Mouse (Mus musculus) C2C12 (cell line): Measurements from ENCODE around the gene Sypl. TPM values are rescaled to one million over a fixed set of nuclear protein-coding genes. Genes with fewer than 3 reads are reported as not detected.

Experiments used
- H3K27me3 ChIP-seq: one replicate; pipeline ENCODE4 v1.6.1; 2011; ENCODE audit not compliant: control insufficient read depth, insufficient read depth, insufficient read length
- H3K36me3 ChIP-seq: one replicate; pipeline ENCODE4 v1.6.1; 2011; ENCODE audit not compliant: control insufficient read depth, insufficient read depth
- H3K4me3 ChIP-seq: one replicate; pipeline ENCODE4 v1.5.1; 2011; ENCODE audit warnings: mild to moderate bottlenecking, control low read depth; ENCODE audit not compliant: poor library complexity, insufficient read depth, severe bottlenecking
- H3K79me2 ChIP-seq: one replicate; pipeline ENCODE4 v1.6.1; 2011; ENCODE audit not compliant: control insufficient read depth, insufficient read depth
- H3K79me3 ChIP-seq: one replicate; pipeline ENCODE4 v1.6.1; 2011; ENCODE audit warnings: low read depth, control low read depth
- H3ac ChIP-seq: one replicate; pipeline ENCODE3; 2011; ENCODE audit warnings: low read depth; ENCODE audit not compliant: control insufficient read depth, insufficient read length
- CEBPB ChIP-seq: IDR thresholded peaks from one replicate; pipeline ENCODE4 v1.6.1; 2011; ENCODE audit warnings: low read depth, mild to moderate bottlenecking, control low read depth, moderate library complexity
- CTCF ChIP-seq: IDR thresholded peaks from one replicate; pipeline ENCODE4 v1.5.1; 2011; ENCODE audit not compliant: control insufficient read depth, insufficient read depth, insufficient read length
- FOSL1 ChIP-seq: IDR thresholded peaks from one replicate; pipeline ENCODE4 v1.8.0; 2011; ENCODE audit warnings: mild to moderate bottlenecking, low read length; ENCODE audit not compliant: poor library complexity, insufficient read depth, severe bottlenecking
- MAX ChIP-seq: IDR thresholded peaks from one replicate; pipeline ENCODE4 v1.6.1; 2011; ENCODE audit warnings: mild to moderate bottlenecking, control low read depth
- MYOD1 ChIP-seq: IDR thresholded peaks from one replicate; pipeline ENCODE4 v1.6.1; 2011; ENCODE audit warnings: low read depth; ENCODE audit not compliant: control insufficient read depth, insufficient read length
- MYOG ChIP-seq: IDR thresholded peaks from one replicate; pipeline ENCODE4 v1.6.1; 2011; ENCODE audit not compliant: control insufficient read depth, insufficient read length; ENCODE audit errors: extremely low read depth
- USF1 ChIP-seq: IDR thresholded peaks from one replicate; pipeline ENCODE4 v1.6.1; 2011; ENCODE audit warnings: low read depth, mild to moderate bottlenecking, control low read depth, moderate library complexity
- polyA plus RNA-seq: library from polyadenylated mRNA; unstranded; fragments of >200 nt; fragmentation: generic; extraction: Trizol; gene quantifications from one replicate; pipeline ENCODE4 v1.2.1, GENCODE M21; 2012; ENCODE audit warnings: missing spikeins

Gene Sypl
- polyA plus RNA-seq, 1 experiment, result 37.0 TPM

GRCm38 (mm10) chr12:32962132-32962531, 8.4 kb downstream of the Sypl start:
- Histone ChIP-seq H3K36me3 (peaks cover 6% of the 10 kb centered on the region), H3ac (no peak overlapping the region), H3K27me3 (no peaks in the 10 kb centered on the region), H3K79me2 (peaks cover 88% of the 10 kb centered on the region), H3K79me3 (peaks cover 60% of the 10 kb centered on the region), H3K4me3 (no peak overlapping the region)
- no peak for TF ChIP-seq CEBPB
- TF ChIP-seq MYOG, result no peak
- TF ChIP-seq FOSL1, result no peak
- TF ChIP-seq MAX, result no peak
- TF ChIP-seq CTCF, result no peak
- no peak for TF ChIP-seq MYOD1
- TF ChIP-seq USF1, result no peak

DNA sequence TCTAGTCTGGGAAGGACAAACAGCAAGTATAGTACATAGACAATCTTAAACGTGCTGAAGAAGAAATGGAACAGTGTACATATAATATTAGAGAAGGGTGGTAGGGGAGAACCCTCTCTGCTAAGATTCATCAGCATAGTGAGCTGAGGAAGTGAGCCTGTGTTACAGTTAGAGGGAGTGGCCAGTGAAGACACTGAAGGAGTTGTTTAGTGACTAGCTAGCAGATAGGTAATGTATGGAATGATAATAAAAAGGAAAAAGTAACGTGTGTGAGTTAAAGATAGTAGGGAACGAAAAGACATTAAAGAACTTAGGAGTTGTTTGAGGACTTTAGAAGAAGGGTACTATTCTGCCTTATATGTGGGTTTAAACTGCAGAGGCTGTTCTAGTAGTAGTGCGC, 10.2 kb downstream of the Sypl start:
- Histone ChIP-seq H3K36me3 (peaks cover 20% of the 10 kb centered on the region), H3K4me3 (no peak overlapping the region), H3K27me3 (no peaks in the 10 kb centered on the region), H3ac (no peak overlapping the region), H3K79me2 (peaks cover 71% of the 10 kb centered on the region), H3K79me3 (peaks cover 48% of the 10 kb centered on the region)
- no peak for TF ChIP-seq CEBPB
- no peak for TF ChIP-seq CTCF
- TF ChIP-seq MYOD1, result no peak
- TF ChIP-seq FOSL1, result no peak
- no peak for TF ChIP-seq USF1
- TF ChIP-seq MYOG, result no peak
- TF ChIP-seq MAX, result no peak

GRCm38 (mm10) chr12:32972287-32972686, 18.6 kb downstream of the Sypl start:
- peaks cover 61% of the 10 kb centered on the region for H3K36me3 ChIP-seq
- no peak overlapping the region for H3K4me3 ChIP-seq
- H3K27me3 ChIP-seq, result no peaks in the 10 kb centered on the region
- no peak overlapping the region for H3ac ChIP-seq
- H3K79me3 ChIP-seq, result no peaks in the 10 kb centered on the region
- H3K79me2 ChIP-seq, result peaks cover 4% of the 10 kb centered on the region
- TF ChIP-seq MYOG (no peak), MYOD1 (no peak), CEBPB (no peak), FOSL1 (no peak), CTCF (no peak), USF1 (no peak), MAX (no peak)

DNA sequence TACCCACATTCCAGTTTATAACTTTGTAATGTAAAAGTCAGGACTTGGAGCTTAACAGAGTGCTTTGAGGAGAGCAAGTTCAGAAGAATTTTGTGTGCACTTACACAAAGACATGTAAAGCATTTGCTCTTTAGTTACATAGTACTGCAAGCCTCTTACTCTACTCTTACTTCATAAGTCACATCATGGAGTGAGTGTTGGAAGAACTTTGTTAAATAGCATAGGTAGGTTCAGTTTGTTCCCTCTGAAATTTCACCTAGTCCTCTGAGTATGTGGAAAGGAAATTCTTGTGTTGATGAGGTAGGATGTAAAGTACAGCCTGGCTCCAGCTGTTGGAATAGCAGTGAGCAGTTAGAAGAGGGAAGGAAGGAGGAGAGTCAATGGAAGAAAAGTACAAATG, 21.2 kb downstream of the Sypl start:
- peaks cover 4% of the 10 kb centered on the region for H3K79me2 ChIP-seq
- H3K4me3 ChIP-seq, result no peak overlapping the region
- no peaks in the 10 kb centered on the region for H3K79me3 ChIP-seq
- no peak overlapping the region for H3ac ChIP-seq
- H3K27me3 ChIP-seq, result no peaks in the 10 kb centered on the region
- TF ChIP-seq FOSL1 (no peak), MAX (no peak), MYOD1 (no peak), USF1 (no peak), MYOG (no peak), CTCF (no peak), CEBPB (no peak)
- H3K36me3 ChIP-seq, result peaks cover 37% of the 10 kb centered on the region

DNA sequence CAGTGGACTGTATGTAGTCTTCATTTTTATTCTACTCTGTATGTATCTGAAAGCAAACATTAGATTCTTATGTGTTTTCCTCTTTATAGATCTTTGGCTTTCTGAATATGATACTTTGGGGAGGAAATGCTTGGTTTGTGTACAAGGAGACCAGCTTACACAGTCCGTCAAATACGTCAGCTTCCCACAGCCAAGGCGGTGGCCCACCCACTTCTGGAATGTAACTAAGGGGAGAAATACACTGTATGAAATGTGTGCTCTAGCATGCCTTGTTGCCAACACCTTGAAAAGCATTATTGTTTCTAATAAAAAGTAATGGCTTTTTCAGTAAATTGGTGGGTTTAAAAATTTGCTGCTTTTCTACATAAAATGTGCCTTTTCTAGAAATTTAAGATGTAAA, 21.8 kb downstream of the Sypl start:
- Histone ChIP-seq H3K79me2 (peaks cover 4% of the 10 kb centered on the region), H3K79me3 (no peaks in the 10 kb centered on the region), H3K4me3 (no peak overlapping the region), H3ac (no peak overlapping the region), H3K36me3 (peaks cover 34% of the 10 kb centered on the region), H3K27me3 (no peaks in the 10 kb centered on the region)
- TF ChIP-seq USF1, result no peak
- TF ChIP-seq CEBPB, result no peak
- no peak for TF ChIP-seq MAX
- no peak for TF ChIP-seq FOSL1
- no peak for TF ChIP-seq MYOD1
- TF ChIP-seq CTCF, result no peak
- TF ChIP-seq MYOG, result no peak

GRCm38 (mm10) chr12:32982631-32983030, 28.9 kb downstream of the Sypl start:
- Histone ChIP-seq H3ac (no peak overlapping the region), H3K4me3 (no peak overlapping the region), H3K36me3 (no peaks in the 10 kb centered on the region), H3K27me3 (no peaks in the 10 kb centered on the region), H3K79me2 (no peaks in the 10 kb centered on the region), H3K79me3 (no peaks in the 10 kb centered on the region)
- TF ChIP-seq FOSL1 (no peak), CEBPB (no peak), USF1 (no peak), MAX (no peak), CTCF (no peak), MYOD1 (no peak), MYOG (no peak)
